Mouse (Mus musculus) hindbrain, postnatal 0 days (tissue): Measurements from ENCODE around the gene Srxn1. TPM values are rescaled to one million over a fixed set of nuclear protein-coding genes. Genes with fewer than 3 reads are reported as not detected.

Experiments
- ATAC-seq: fragments of 200-750 bp; cut with Nextera tagmentation; 2 replicates; pipeline ENCODE4 v1.8.0; 2017; ENCODE audit warnings: mild to moderate bottlenecking, moderate TSS enrichment, moderate library complexity
- DNase-seq: peaks from one replicate; pipeline ENCODE4 v3.0.0-alpha.2; 2015; ENCODE audit warnings: low spot score
- H3K27ac ChIP-seq: fragments of 300-500 bp; sonication (generic); 2 replicates; pipeline ENCODE4 v1.5.1; 2014; ENCODE audit warnings: mild to moderate bottlenecking
- H3K27me3 ChIP-seq: fragments of 300-500 bp; sonication (generic); 2 replicates; pipeline ENCODE4 v1.6.1; 2014; ENCODE audit warnings: low read length, mixed read lengths; ENCODE audit not compliant: insufficient read depth
- H3K36me3 ChIP-seq: fragments of 300-500 bp; sonication (generic); 2 replicates; pipeline ENCODE4 v1.6.1; 2014; ENCODE audit warnings: low read length, mixed read lengths; ENCODE audit not compliant: insufficient read depth
- H3K4me1 ChIP-seq: fragments of 300-500 bp; sonication (generic); 2 replicates; pipeline ENCODE4 v1.6.1; 2014; ENCODE audit warnings: antibody characterized with exemption, low read length, mixed read lengths; ENCODE audit not compliant: insufficient read depth
- H3K4me2 ChIP-seq: fragments of 300-500 bp; sonication (generic); 2 replicates; pipeline ENCODE4 v1.6.1; 2014; ENCODE audit warnings: low read depth, mild to moderate bottlenecking, low read length, moderate library complexity, mixed read lengths
- H3K4me3 ChIP-seq: fragments of 300-500 bp; sonication (generic); 2 replicates; pipeline ENCODE4 v1.5.1; 2014; ENCODE audit warnings: low read length
- H3K9ac ChIP-seq: fragments of 300-500 bp; sonication (generic); replicated peaks from 2 replicates; pipeline ENCODE4 v1.6.1; 2014; ENCODE audit warnings: mild to moderate bottlenecking, low read length, moderate library complexity, mixed read lengths
- H3K9me3 ChIP-seq: fragments of 300-500 bp; sonication (generic); 2 replicates; pipeline ENCODE4 v1.6.1; 2016; ENCODE audit warnings: low read length, mixed read lengths
- CTCF ChIP-seq: IDR thresholded peaks from 2 replicates; pipeline ENCODE4 v1.5.1; 2016; ENCODE audit warnings: antibody characterized with exemption, control low read depth, low read depth
- WGBS: fragments of 180-500 bp; shearing (Covaris S2); extraction: QIAGEN DNeasy Blood & Tissue Kit; methylation state at CpG from one replicate; pipeline ENCODE4 v1.1.7; 2014; 5-methylcytosine and 5-hydroxymethylcytosine counted together
- polyA plus RNA-seq: library from polyadenylated mRNA; unstranded; fragments of >200 nt; fragmentation: Nextera tagmentation; extraction: Ambion mirVana; gene quantifications from 2 replicates; pipeline ENCODE4 v1.2.1, GENCODE M21; 2015
- total RNA-seq: library from RNA; depleted of rRNA; stranded (reverse); fragments of >200 nt; gene quantifications from 2 replicates; pipeline ENCODE4 v1.2.3, GENCODE M21; 2014; rRNA removed

The Srxn1 gene
- total and polyA plus RNA-seq, 2 experiments from 2014 or later = 26.8 to 51.7 TPM

- no peak overlapping the region for H3K9ac ChIP-seq
- DNase-seq (no peak), ATAC-seq (no peak)
- no peak overlapping the region for H3K4me3 ChIP-seq
- peaks cover 2% of the 10 kb centered on the region; the same call in 1 of the 2 replicates for H3K27me3 ChIP-seq
- 0 out of 2 replicates have a peak, but pooled peaks cover 3% of the 10 kb centered on the region for H3K4me1 ChIP-seq
- 10% methylated on average over 4 of the region's 4 CpGs for WGBS
- no peak for TF ChIP-seq CTCF
- no peak overlapping the region for H3K27ac ChIP-seq
- no peak overlapping the region for H3K4me2 ChIP-seq
- H3K9me3 ChIP-seq = no peaks in the 10 kb centered on the region
- H3K36me3 ChIP-seq = no peaks in the 10 kb centered on the region
These were observed 44.6 kb downstream of the Srxn1 start for GRCm38 (mm10) chr2:152149891-152150290.

- Histone ChIP-seq H3K4me2 (no peak overlapping the region), H3K27me3 (no peaks in the 10 kb centered on the region), H3K9me3 (no peaks in the 10 kb centered on the region), H3K4me1 (0 out of 2 replicates have a peak, but pooled peaks cover 3% of the 10 kb centered on the region), H3K4me3 (no peak overlapping the region), H3K27ac (no peak overlapping the region), H3K9ac (no peak overlapping the region), H3K36me3 (no peaks in the 10 kb centered on the region)
- TF ChIP-seq CTCF = no peak
- DNase-seq = no peak
- no peak for ATAC-seq
- WGBS = 58% methylated on average over 6 of the region's 6 CpGs
These were observed 45.1 kb downstream of the Srxn1 start for GRCm38 (mm10) chr2:152150373-152150772.

- Histone ChIP-seq H3K27ac (no peak overlapping the region), H3K4me1 (0 out of 2 replicates have a peak, but pooled peaks cover 3% of the 10 kb centered on the region), H3K4me3 (no peak overlapping the region), H3K27me3 (no peaks in the 10 kb centered on the region), H3K4me2 (no peak overlapping the region), H3K9ac (no peak overlapping the region), H3K36me3 (no peaks in the 10 kb centered on the region), H3K9me3 (no peaks in the 10 kb centered on the region)
- TF ChIP-seq CTCF = no peak
- 40% methylated on average over 3 of the region's 3 CpGs for WGBS
- ATAC-seq = no peak
- no peak for DNase-seq
These were observed 48.0 kb downstream of the Srxn1 start for GRCm38 (mm10) chr2:152153361-152153760.

- Histone ChIP-seq H3K4me2 (no peak overlapping the region), H3K36me3 (no peaks in the 10 kb centered on the region), H3K4me3 (no peak overlapping the region), H3K4me1 (no peaks in the 10 kb centered on the region), H3K27me3 (no peaks in the 10 kb centered on the region), H3K9ac (no peak overlapping the region), H3K9me3 (no peaks in the 10 kb centered on the region; the same call in 1 of the 2 replicates), H3K27ac (no peak overlapping the region)
- ATAC-seq = no peak
- DNase-seq = peak; percentile 38
- no peak for TF ChIP-seq CTCF
- 44% methylated on average over 7 of the region's 7 CpGs for WGBS
These were observed 50.3 kb downstream of the Srxn1 start for GRCm38 (mm10) chr2:152155414-152156208.

GRCm38 (mm10) chr2:152156471-152156870 is 51.2 kb downstream of the Srxn1 start:
- ATAC-seq (no peak), DNase-seq (no peak)
- Histone ChIP-seq H3K4me1 (no peaks in the 10 kb centered on the region), H3K9me3 (no peaks in the 10 kb centered on the region; the same call in 1 of the 2 replicates), H3K27me3 (no peaks in the 10 kb centered on the region), H3K4me2 (no peak overlapping the region), H3K27ac (no peak overlapping the region), H3K36me3 (no peaks in the 10 kb centered on the region), H3K9ac (no peak overlapping the region), H3K4me3 (no peak overlapping the region)
- 79% methylated on average over 6 of the region's 6 CpGs for WGBS
- TF ChIP-seq CTCF = no peak

- DNase-seq (no peak), ATAC-seq (no peak)
- WGBS = 97% methylated on average over 1 of the region's 1 CpGs
- H3K27ac ChIP-seq = no peak overlapping the region
- no peak overlapping the region for H3K4me2 ChIP-seq
- H3K27me3 ChIP-seq = no peaks in the 10 kb centered on the region
- no peak for TF ChIP-seq CTCF
- no peaks in the 10 kb centered on the region for H3K36me3 ChIP-seq
- no peaks in the 10 kb centered on the region; the same call in 1 of the 2 replicates for H3K9me3 ChIP-seq
- no peak overlapping the region for H3K9ac ChIP-seq
- H3K4me1 ChIP-seq = no peaks in the 10 kb centered on the region
- H3K4me3 ChIP-seq = no peak overlapping the region
These were observed 54.2 kb downstream of the Srxn1 start for GRCm38 (mm10) chr2:152159487-152159886.

Other genes with a start within 250 kb of the Srxn1 start
- gene Angpt4, start 194.3 kb upstream of the Srxn1 start, total RNA-seq = 0.10 and 0.14 TPM in 2 replicates
- gene Angpt4, start 194.3 kb upstream of the Srxn1 start, polyA plus RNA-seq = 0.28 and 0.29 TPM in 2 replicates
- 25.4 and 27.3 TPM in 2 replicates for gene Fam110a, start 125.3 kb upstream of the Srxn1 start, total RNA-seq
- 35.8 and 36.5 TPM in 2 replicates for gene Fam110a, start 125.3 kb upstream of the Srxn1 start, polyA plus RNA-seq
- 2.7 and 3.1 TPM in 2 replicates for gene Slc52a3, start 109.0 kb upstream of the Srxn1 start, total RNA-seq
- 2.6 and 2.7 TPM in 2 replicates for gene Slc52a3, start 109.0 kb upstream of the Srxn1 start, polyA plus RNA-seq
- gene Scrt2, start 24.0 kb upstream of the Srxn1 start, total RNA-seq = 13.3 and 18.4 TPM in 2 replicates
- gene Scrt2, start 24.0 kb upstream of the Srxn1 start, polyA plus RNA-seq = 4.1 and 4.4 TPM in 2 replicates
- gene Tcf15, start 38.0 kb downstream of the Srxn1 start, total RNA-seq = 4.9 TPM in 1 of 2 replicates, not detected in the other
- 0.74 and 1.2 TPM in 2 replicates for gene Tcf15, start 38.0 kb downstream of the Srxn1 start, polyA plus RNA-seq
- gene Csnk2a1, start 121.3 kb downstream of the Srxn1 start, total RNA-seq = 119 and 128 TPM in 2 replicates
- gene Csnk2a1, start 121.3 kb downstream of the Srxn1 start, polyA plus RNA-seq = 107 and 109 TPM in 2 replicates
- gene Tbc1d20, start 188.3 kb downstream of the Srxn1 start, total RNA-seq = 44.5 and 48.8 TPM in 2 replicates
- 27.5 and 27.7 TPM in 2 replicates for gene Tbc1d20, start 188.3 kb downstream of the Srxn1 start, polyA plus RNA-seq
- gene Rbck1, start 227.1 kb downstream of the Srxn1 start, total RNA-seq = 119 and 135 TPM in 2 replicates
- 77.9 and 81.6 TPM in 2 replicates for gene Rbck1, start 227.1 kb downstream of the Srxn1 start, polyA plus RNA-seq
- 2.5 and 4.2 TPM in 2 replicates for gene Trib3, start 238.5 kb downstream of the Srxn1 start, total RNA-seq
- 2.7 and 3.4 TPM in 2 replicates for gene Trib3, start 238.5 kb downstream of the Srxn1 start, polyA plus RNA-seq